26 mouse cellular contexts compared by ENCODE assay signal in genomic region chr5:52611315-52611895, GRCm38 (mm10). TPM values are rescaled to one million over a fixed set of nuclear protein-coding genes. Genes with fewer than 3 reads are reported as not detected.
DNase-seq lines count a peak whose midpoint lies in the region; ATAC-seq and TF ChIP-seq lines count a peak whose summit lies in the region.
"Had no signal": no experiment of that assay in that cellular context is flagged by ENCODE, and none has a peak within 500 bp of the region (broad histone marks: within the 10 kb centered on the region; RNA-seq: fewer than 3 reads in every experiment).

No protein-coding gene starts in this region.

- peaks cover 6% of the 10 kb centered on the region for H3K4me1 ChIP-seq in cerebellum, adult 2 months (ENCODE audit: control insufficient read depth, insufficient read depth, low read length)
- H3K4me1 ChIP-seq in hindbrain, postnatal 0 days (ENCODE audit: insufficient read depth, low read length), result no peaks in the 10 kb centered on the region; the same call in 1 of the 2 replicates
- peaks cover 9% of the 10 kb centered on the region for H3K4me1 ChIP-seq in hindbrain, embryonic 10.5 days (replicated peaks)
- H3K4me1 ChIP-seq in stomach, postnatal 0 days (replicated peaks; ENCODE audit: control insufficient read depth, insufficient read depth), result 0 out of 2 replicates have a peak, but pooled peaks cover 1% of the 10 kb centered on the region
- H3K4me1 ChIP-seq: midbrain, embryonic 12.5 days had no signal

- WGBS in cerebellum, adult 2 months, result 64% methylated on average over 10 of the region's 10 CpGs
- WGBS in hindbrain, postnatal 0 days, result 66% methylated on average over 8 of the region's 10 CpGs
- 87% methylated on average over 10 of the region's 10 CpGs for WGBS in hindbrain, embryonic 10.5 days
- WGBS in stomach, postnatal 0 days, result 56% methylated on average over 10 of the region's 10 CpGs

- H3K4me2 ChIP-seq in hindbrain, postnatal 0 days (ENCODE audit: low read depth, low read length), result no peak overlapping the region
- H3K4me2 ChIP-seq in stomach, postnatal 0 days (replicated peaks; ENCODE audit: low read depth), result no peak overlapping the region
- H3K4me2 ChIP-seq: embryonic facial prominence, embryonic 12.5 days; heart, embryonic 12.5 days; hindbrain, embryonic 12.5 days; limb, embryonic 15.5 days; midbrain, embryonic 12.5 days; neural tube, embryonic 13.5 days had no signal

- peak; percentile 58; the same call in 1 of the 2 replicates for ATAC-seq in hindbrain, postnatal 0 days
- ATAC-seq in stomach, postnatal 0 days (ENCODE audit: low FRiP score, low TSS enrichment), result peak; percentile 59

- TF ChIP-seq POLR2A in cerebellum, adult 2 months (IDR thresholded peaks at IDR 0.05; ENCODE audit: borderline replicate concordance, insufficient read depth, low read length), result no peak

- H3K36me3 ChIP-seq in hindbrain, postnatal 0 days (ENCODE audit: insufficient read depth, low read length), result no peaks in the 10 kb centered on the region
- no peaks in the 10 kb centered on the region for H3K36me3 ChIP-seq in hindbrain, embryonic 10.5 days
- H3K36me3 ChIP-seq in stomach, postnatal 0 days (ENCODE audit: control insufficient read depth, insufficient read depth, low read length), result no peaks in the 10 kb centered on the region
- H3K36me3 ChIP-seq: embryonic facial prominence, embryonic 12.5 days; G1E; heart, embryonic 12.5 days; hindbrain, embryonic 12.5 days; limb, embryonic 15.5 days; midbrain, embryonic 12.5 days; neural tube, embryonic 13.5 days had no signal

- no peak overlapping the region for H3K27ac ChIP-seq in cerebellum, adult 2 months (ENCODE audit: insufficient read depth, low read length)
- H3K27ac ChIP-seq in hindbrain, postnatal 0 days, result no peak overlapping the region
- no peak overlapping the region for H3K27ac ChIP-seq in hindbrain, embryonic 10.5 days
- peak overlapping the region; percentile 45; the same call in 1 of the 2 replicates for H3K27ac ChIP-seq in stomach, postnatal 0 days (replicated peaks)
- H3K27ac ChIP-seq: embryonic facial prominence, embryonic 12.5 days; hindbrain, embryonic 12.5 days; kidney, postnatal 0 days; limb, embryonic 15.5 days; midbrain, embryonic 12.5 days; neural tube, embryonic 13.5 days had no signal

- no peak overlapping the region for H3K9ac ChIP-seq in hindbrain, postnatal 0 days (replicated peaks; ENCODE audit: low read length)
- no peak overlapping the region for H3K9ac ChIP-seq in stomach, postnatal 0 days (ENCODE audit: low read length)
- H3K9ac ChIP-seq: embryonic facial prominence, embryonic 12.5 days; heart, embryonic 12.5 days; hindbrain, embryonic 12.5 days; limb, embryonic 15.5 days; midbrain, embryonic 12.5 days; neural tube, embryonic 13.5 days had no signal

- TF ChIP-seq EP300 in stomach, postnatal 0 days (optimal IDR thresholded peaks at IDR 0.05), result no peak

- DNase-seq in cerebellum, postnatal 10 days, result peak; percentile 47 to 68
- no peak for DNase-seq in cerebellum, adult 2 months
- DNase-seq in hindbrain, postnatal 0 days (ENCODE audit: low spot score), result no peak
- DNase-seq in hindbrain, embryonic 10.5 days (ENCODE audit: low spot score), result no peak
- peak; percentile 30 for DNase-seq in urinary bladder, adult 2 months (ENCODE audit: low spot score)
- no peak for DNase-seq in urinary bladder, postnatal 4 days (ENCODE audit: low spot score in 2 of 2)
- no peak for DNase-seq in stomach, postnatal 0 days (ENCODE audit: low spot score)
- DNase-seq in heart, postnatal 25 days (ENCODE audit: low spot score), result no peak
- DNase-seq: B cell, adult 2 months; gastrocnemius, postnatal 10 days; heart, adult 18-20 months; heart, postnatal 10 days; kidney, adult 2 months; layer of hippocampus, adult 9-11 months; lung, adult 2 months; lung, postnatal 14 days had no signal

- intact Hi-C loops in heart, postnatal 25 days (cut with DNase I), result no loop called here

- no peaks in the 10 kb centered on the region for H3K9me3 ChIP-seq in hindbrain, postnatal 0 days (ENCODE audit: low read length)
- peaks cover 13% of the 10 kb centered on the region for H3K9me3 ChIP-seq in hindbrain, embryonic 10.5 days
- no peaks in the 10 kb centered on the region for H3K9me3 ChIP-seq in stomach, postnatal 0 days (ENCODE audit: control insufficient read depth, low read length)
- H3K9me3 ChIP-seq: G1E; limb, embryonic 15.5 days had no signal

- no peaks in the 10 kb centered on the region for H3K27me3 ChIP-seq in cerebellum, adult 2 months (ENCODE audit: control insufficient read depth, insufficient read depth, low read length)
- no peaks in the 10 kb centered on the region for H3K27me3 ChIP-seq in hindbrain, postnatal 0 days (ENCODE audit: insufficient read depth, low read length)
- H3K27me3 ChIP-seq in hindbrain, embryonic 10.5 days (ENCODE audit: insufficient read depth, poor library complexity, severe bottlenecking), result no peaks in the 10 kb centered on the region
- H3K27me3 ChIP-seq in stomach, postnatal 0 days (ENCODE audit: control insufficient read depth, insufficient read depth, low read length), result no peaks in the 10 kb centered on the region
- H3K27me3 ChIP-seq: CH12.LX; embryonic facial prominence, embryonic 12.5 days; heart, embryonic 12.5 days; hindbrain, embryonic 12.5 days; midbrain, embryonic 12.5 days; neural tube, embryonic 13.5 days had no signal

- no peak overlapping the region for H3K4me3 ChIP-seq in cerebellum, adult 2 months (replicated peaks; ENCODE audit: insufficient read depth, low read depth, low read length)
- H3K4me3 ChIP-seq in hindbrain, postnatal 0 days (ENCODE audit: low read length), result no peak overlapping the region
- no peak overlapping the region for H3K4me3 ChIP-seq in hindbrain, embryonic 10.5 days
- H3K4me3 ChIP-seq in stomach, postnatal 0 days (ENCODE audit: low read depth, low read length), result no peak overlapping the region
- H3K4me3 ChIP-seq: embryonic facial prominence, embryonic 12.5 days; heart, embryonic 12.5 days; hindbrain, embryonic 12.5 days; limb, embryonic 15.5 days; midbrain, embryonic 12.5 days; myocyte; neural tube, embryonic 13.5 days had no signal

- TF ChIP-seq CTCF in cerebellum, adult 2 months (IDR thresholded peaks at IDR 0.05; ENCODE audit: borderline replicate concordance, insufficient read depth, low read depth, low read length), result no peak
- no peak for TF ChIP-seq CTCF in hindbrain, postnatal 0 days (IDR thresholded peaks at IDR 0.05; ENCODE audit: low read depth)
- no peak for TF ChIP-seq CTCF in stomach, postnatal 0 days (IDR thresholded peaks at IDR 0.05; ENCODE audit: low read depth)

RNA-seq across cellular contexts. Expression of gene Lgi2, which starts 45.1 kb away (rescaled TPM):
- polyA plus RNA-seq in cerebellum, adult 2 months (2012; rRNA removed), result 47.0 and 52.0 TPM in 2 replicates
- total RNA-seq in hindbrain, postnatal 0 days (2014; rRNA removed), result 19.9 and 20.2 TPM in 2 replicates
- 11.1 and 11.6 TPM in 2 replicates for polyA plus RNA-seq in hindbrain, postnatal 0 days (2015; fragmentation: Nextera tagmentation; extraction: Ambion mirVana)
- 1.3 and 1.7 TPM in 2 replicates for polyA plus RNA-seq in hindbrain, embryonic 10.5 days (2016; fragmentation: Nextera tagmentation; extraction: Ambion mirVana)
- 2.0 and 3.3 TPM in 2 replicates for polyA plus RNA-seq in urinary bladder, adult 2 months (2012; rRNA removed)
- 4.8 and 5.5 TPM in 2 replicates for polyA plus RNA-seq in stomach, postnatal 0 days (2015; fragmentation: Nextera tagmentation; extraction: Ambion mirVana)
- total RNA-seq in heart, postnatal 25 days (2021), result under 1 TPM; 0.42 to 0.49 TPM
- total RNA-seq: CH12.LX had no signal
- polyA plus RNA-seq: G1E had no signal

RNA-seq across cellular contexts. Expression of gene Sepsecs, which starts 58.1 kb away (rescaled TPM):
- 9.9 and 11.7 TPM in 2 replicates for polyA plus RNA-seq in cerebellum, adult 2 months (2012; rRNA removed)
- 7.2 and 9.4 TPM in 2 replicates for total RNA-seq in hindbrain, postnatal 0 days (2014; rRNA removed)
- 4.5 and 6.1 TPM in 2 replicates for polyA plus RNA-seq in hindbrain, postnatal 0 days (2015; fragmentation: Nextera tagmentation; extraction: Ambion mirVana)
- 7.4 and 9.3 TPM in 2 replicates for polyA plus RNA-seq in hindbrain, embryonic 10.5 days (2016; fragmentation: Nextera tagmentation; extraction: Ambion mirVana)
- 10.3 and 11.3 TPM in 2 replicates for polyA plus RNA-seq in urinary bladder, adult 2 months (2012; rRNA removed)
- 6.1 and 6.2 TPM in 2 replicates for polyA plus RNA-seq in stomach, postnatal 0 days (2015; fragmentation: Nextera tagmentation; extraction: Ambion mirVana)
- 1 to 10 TPM; 6.0 to 7.8 TPM for total RNA-seq in heart, postnatal 25 days (2021)

Comparison
In these comparisons a context has a peak if more than half of its experiments do, and no peak if none do; other contexts are left out.
1. DNase-seq: peak in cerebellum, postnatal 10 days (2 of 2) and urinary bladder, adult 2 months (single experiment); none in cerebellum, adult 2 months (0 of 2), hindbrain, postnatal 0 days (single experiment), hindbrain, embryonic 10.5 days (single experiment), urinary bladder, postnatal 4 days (0 of 2), stomach, postnatal 0 days (single experiment) and heart, postnatal 25 days (single experiment).